Mouse (Mus musculus) kidney, postnatal 0 days (tissue): ENCODE data around the gene Gm20767. TPM values are rescaled to one million over a fixed set of nuclear protein-coding genes. Genes with fewer than 3 reads are reported as not detected.
A peak's percentile ranks its signal among the peaks of the same experiment; 100 is the strongest.
"Not testable (repeated sequence)": the region's sequence is repeated elsewhere in the genome, so short reads cannot be mapped to it uniquely, and the experiment has no call there.

Experiments used
- ATAC-seq: fragments of 200-750 bp; cut with Nextera tagmentation; replicated peaks from 2 replicates; pipeline ENCODE4 v1.8.0; 2017; ENCODE audit warnings: low read depth, moderate number of reproducible peaks, moderate TSS enrichment, moderate library complexity; ENCODE audit not compliant: low FRiP score
- DNase-seq: peaks from one replicate; pipeline ENCODE4 v3.0.0-alpha.2; 2016; ENCODE audit warnings: low spot score
- H3K27ac ChIP-seq: fragments of 300-500 bp; sonication (generic); 2 replicates; pipeline ENCODE4 v1.5.1; 2014; ENCODE audit warnings: mild to moderate bottlenecking
- H3K27me3 ChIP-seq: fragments of 300-500 bp; sonication (generic); 2 replicates; pipeline ENCODE4 v1.6.1; 2014; ENCODE audit warnings: low read length, mixed read lengths; ENCODE audit not compliant: insufficient read depth
- H3K36me3 ChIP-seq: fragments of 300-500 bp; sonication (generic); 2 replicates; pipeline ENCODE4 v1.6.1; 2014; ENCODE audit warnings: low read length, mixed read lengths; ENCODE audit not compliant: insufficient read depth
- H3K4me1 ChIP-seq: fragments of 300-500 bp; sonication (generic); replicated peaks from 2 replicates; pipeline ENCODE4 v1.6.1; 2014; ENCODE audit warnings: antibody characterized with exemption, low read length, mixed read lengths; ENCODE audit not compliant: insufficient read depth
- H3K4me2 ChIP-seq: fragments of 300-500 bp; sonication (generic); 2 replicates; pipeline ENCODE4 v1.6.1; 2014; ENCODE audit warnings: mild to moderate bottlenecking, low read length, moderate library complexity, mixed read lengths
- H3K4me3 ChIP-seq: fragments of 300-500 bp; sonication (generic); replicated peaks from 2 replicates; pipeline ENCODE4 v1.5.1; 2014; ENCODE audit warnings: low read depth, low read length
- H3K9ac ChIP-seq: fragments of 300-500 bp; sonication (generic); 2 replicates; pipeline ENCODE4 v1.6.1; 2014; ENCODE audit warnings: low read depth, low read length
- H3K9me3 ChIP-seq: fragments of 300-500 bp; sonication (generic); replicated peaks from 2 replicates; pipeline ENCODE4 v1.6.1; 2016; ENCODE audit warnings: low read length, inconsistent platforms, mixed read lengths
- WGBS: fragments of 180-500 bp; shearing (Covaris S2); extraction: QIAGEN DNeasy Blood & Tissue Kit; methylation state at CpG from one replicate; pipeline ENCODE4 v1.1.7; 2014; 5-methylcytosine and 5-hydroxymethylcytosine counted together
- polyA plus RNA-seq: library from polyadenylated mRNA; unstranded; fragments of >200 nt; fragmentation: Nextera tagmentation; extraction: Ambion mirVana; gene quantifications from 2 replicates; pipeline ENCODE4 v1.2.1, GENCODE M21; 2015

Gene Gm20767
- not detected in 2 replicates for polyA plus RNA-seq

DNA sequence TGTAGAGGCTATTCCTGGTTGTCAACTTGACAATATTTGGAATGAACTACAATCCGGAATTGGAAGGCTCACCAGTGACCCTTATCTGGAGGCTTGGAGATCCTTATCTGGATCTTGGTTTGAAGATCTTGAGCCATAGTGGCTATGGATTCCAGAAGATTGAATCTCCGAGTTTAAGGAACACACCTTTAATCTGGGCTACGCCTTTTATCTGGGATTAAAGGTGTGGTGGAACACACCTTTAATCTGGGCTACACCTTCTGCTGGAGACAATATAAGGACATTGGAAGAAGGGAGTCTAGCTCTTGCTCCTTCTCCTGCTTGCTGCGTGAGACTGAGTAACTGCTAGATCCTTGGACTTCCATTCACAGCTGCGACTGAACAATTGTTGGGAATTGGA is at the start of gene Gm20767:
Gene Gm20767 (plus strand): TSS at position 301 of the 400 bp plus-strand sequence.
- not testable (repeated sequence) for ATAC-seq, H3K27ac ChIP-seq
- WGBS = 88% methylated on average over 1 of the region's 5 CpGs

DNA sequence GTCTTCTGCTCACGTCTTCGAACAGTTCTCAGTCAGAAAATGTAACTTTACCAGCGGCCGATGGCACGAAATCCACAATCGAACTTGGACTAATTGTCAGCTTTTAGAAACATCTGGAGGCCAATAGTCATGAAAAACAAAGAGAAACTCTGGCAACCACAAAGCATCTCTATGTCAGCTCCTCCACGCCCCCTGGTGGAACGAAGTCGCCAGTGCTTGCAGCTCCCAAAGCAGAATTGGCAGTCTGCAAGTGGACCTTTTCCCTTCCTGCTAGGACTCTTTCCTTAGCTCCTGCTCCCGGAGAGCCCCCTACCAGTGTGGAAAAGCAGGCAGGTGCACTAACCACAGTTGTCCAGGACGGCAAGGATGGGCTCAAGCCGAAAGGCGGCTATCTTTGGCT is 47.1 kb upstream of the Gm20767 start:
- not testable (repeated sequence) for H3K9me3 ChIP-seq, H3K27me3 ChIP-seq, DNase-seq, H3K4me2 ChIP-seq, H3K4me3 ChIP-seq, ATAC-seq, H3K4me1 ChIP-seq, H3K9ac ChIP-seq, H3K27ac ChIP-seq, H3K36me3 ChIP-seq
- no CpG with 5 or more reads among the region's 13 CpGs for WGBS

More for the DNA sequence above, at the start of gene Gm20767:
- not testable (repeated sequence) for H3K9me3 ChIP-seq, H3K4me2 ChIP-seq, H3K27me3 ChIP-seq, H3K4me3 ChIP-seq, H3K36me3 ChIP-seq, H3K4me1 ChIP-seq, H3K9ac ChIP-seq, DNase-seq

DNA sequence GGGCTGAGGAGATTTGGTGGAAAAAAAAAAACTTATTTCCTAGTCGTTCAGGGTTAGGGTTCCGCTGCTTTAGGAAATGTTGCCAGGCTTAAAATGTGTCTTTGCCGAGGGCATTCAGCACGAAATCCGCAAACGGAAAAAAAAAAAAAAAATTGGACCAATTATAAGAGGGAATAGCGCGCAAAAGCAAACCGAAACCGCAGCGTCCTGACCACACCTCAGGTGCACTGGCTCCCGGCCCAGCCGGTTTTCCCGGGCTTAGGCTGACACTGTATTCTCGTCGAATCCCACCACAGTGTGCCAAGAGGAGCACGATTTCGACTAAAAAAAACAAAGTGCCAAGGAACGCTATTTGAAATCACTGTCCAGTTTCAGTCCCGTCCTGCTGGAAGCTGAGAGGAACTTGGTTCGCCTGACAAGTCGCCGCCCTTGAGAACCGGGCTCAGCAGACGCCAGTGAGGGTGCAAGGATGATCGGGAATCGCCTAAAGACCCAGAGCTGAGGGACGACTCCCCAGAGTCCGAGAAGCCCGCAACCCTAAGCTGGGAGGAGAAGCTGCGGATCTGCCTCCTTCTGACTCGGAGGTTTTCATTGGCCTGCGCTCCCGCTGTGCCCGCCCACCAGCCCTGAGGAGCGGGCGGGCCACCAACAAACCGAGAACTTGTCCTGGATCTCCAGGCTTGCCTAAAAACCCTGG is 43.7 kb upstream of the Gm20767 start:
- H3K36me3 ChIP-seq, H3K4me1 ChIP-seq, H3K27me3 ChIP-seq, H3K9me3 ChIP-seq, DNase-seq, H3K27ac ChIP-seq, H3K9ac ChIP-seq: not testable (repeated sequence)
- peak overlapping the region; percentile 17; the same call in 1 of the 2 replicates for H3K4me3 ChIP-seq
- ATAC-seq = peak; percentile 40
- H3K4me2 ChIP-seq = peak overlapping the region; percentile 34
- WGBS = 0% methylated on average over 25 of the region's 38 CpGs

- not testable (repeated sequence) for H3K4me3 ChIP-seq, H3K4me1 ChIP-seq, H3K4me2 ChIP-seq, H3K27ac ChIP-seq, H3K36me3 ChIP-seq, H3K9me3 ChIP-seq, DNase-seq, H3K9ac ChIP-seq, H3K27me3 ChIP-seq
- peak; percentile 29 for ATAC-seq
- 2% methylated on average over 5 of the region's 13 CpGs for WGBS
These were observed 43.1 kb upstream of the Gm20767 start for GRCm38 (mm10) chr13:120096938-120097256.

DNA sequence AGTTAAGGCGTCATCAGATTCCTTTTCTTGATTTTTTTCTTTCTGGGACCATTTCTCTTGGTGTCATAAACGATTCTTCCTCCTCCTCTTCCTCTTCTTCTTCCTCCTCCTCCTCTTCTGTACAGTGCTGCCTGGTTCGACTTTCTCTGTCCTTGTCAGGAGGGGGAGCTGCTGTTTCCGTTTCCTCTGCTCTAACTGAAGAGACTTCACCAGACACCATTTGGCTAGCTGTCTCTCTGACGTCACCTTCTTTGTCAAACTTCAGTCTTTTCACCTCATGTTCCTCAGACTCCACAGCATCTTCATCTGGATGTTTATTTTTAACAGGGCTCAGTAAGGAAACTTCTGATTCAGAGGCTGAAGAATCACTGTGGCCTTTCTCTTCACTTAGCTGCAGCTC is 40.7 kb upstream of the Gm20767 start:
- not testable (repeated sequence) for H3K4me3 ChIP-seq, H3K9ac ChIP-seq, DNase-seq, H3K4me2 ChIP-seq, H3K9me3 ChIP-seq, ATAC-seq, H3K27me3 ChIP-seq, H3K27ac ChIP-seq, H3K4me1 ChIP-seq, H3K36me3 ChIP-seq
- WGBS = no CpG with 5 or more reads among the region's 5 CpGs

- H3K27me3 ChIP-seq, H3K4me1 ChIP-seq, H3K4me2 ChIP-seq, ATAC-seq, H3K36me3 ChIP-seq, DNase-seq, H3K9me3 ChIP-seq, H3K27ac ChIP-seq, H3K9ac ChIP-seq, H3K4me3 ChIP-seq: not testable (repeated sequence)
- WGBS = no CpG with 5 or more reads among the region's 5 CpGs
These were observed 33.5 kb upstream of the Gm20767 start for GRCm38 (mm10) chr13:120106504-120106903.

DNA sequence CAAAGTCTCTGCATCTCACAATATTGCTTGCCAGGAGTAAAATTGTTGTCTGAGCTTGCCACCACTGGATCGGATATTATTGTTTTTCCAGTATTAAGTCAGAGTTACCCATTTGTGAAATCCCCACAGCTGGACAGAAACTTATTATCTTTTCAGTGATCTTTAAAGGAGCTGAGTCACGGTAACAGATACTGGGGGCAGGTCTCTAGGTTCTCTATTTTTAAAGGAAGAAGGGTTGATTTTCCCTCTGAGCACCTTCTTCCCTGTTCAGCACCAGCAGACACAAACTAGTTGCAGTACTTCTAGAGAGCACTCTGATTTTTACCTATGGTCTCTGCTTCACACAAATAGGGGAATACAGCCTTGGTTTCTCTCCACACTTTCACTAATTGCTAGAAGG is 33.0 kb upstream of the Gm20767 start:
- WGBS = 67% methylated on average over 2 of the region's 2 CpGs
- H3K36me3 ChIP-seq, H3K4me3 ChIP-seq, H3K9ac ChIP-seq, H3K9me3 ChIP-seq, H3K4me2 ChIP-seq, H3K27ac ChIP-seq, H3K4me1 ChIP-seq, ATAC-seq, DNase-seq, H3K27me3 ChIP-seq: not testable (repeated sequence)

- 91% methylated on average over 2 of the region's 3 CpGs for WGBS
- H3K36me3 ChIP-seq, H3K4me3 ChIP-seq, H3K27me3 ChIP-seq, H3K4me1 ChIP-seq, H3K4me2 ChIP-seq, DNase-seq, ATAC-seq, H3K9me3 ChIP-seq, H3K27ac ChIP-seq, H3K9ac ChIP-seq: not testable (repeated sequence)
These were observed 2.3 kb downstream of the Gm20767 start for GRCm38 (mm10) chr13:120142348-120142747.

- 52% methylated on average over 3 of the region's 4 CpGs for WGBS
- H3K36me3 ChIP-seq, H3K9ac ChIP-seq, H3K4me3 ChIP-seq, H3K9me3 ChIP-seq, H3K4me1 ChIP-seq, DNase-seq, H3K27ac ChIP-seq, ATAC-seq, H3K27me3 ChIP-seq, H3K4me2 ChIP-seq: not testable (repeated sequence)
These were observed 9.8 kb downstream of the Gm20767 start for GRCm38 (mm10) chr13:120149660-120150407.
